Mouse (Mus musculus) olfactory bulb, adult 2 months (tissue): Measurements from ENCODE around the gene Zfp106. TPM values are rescaled to one million over a fixed set of nuclear protein-coding genes. Genes with fewer than 3 reads are reported as not detected.

Source experiments
- H3K27ac ChIP-seq: fragments of 200-500 bp; 2 replicates; pipeline ENCODE4 v1.5.1; 2012; ENCODE audit warnings: low read depth, low read length; ENCODE audit not compliant: insufficient read depth
- H3K4me1 ChIP-seq: fragments of 200-500 bp; 2 replicates; pipeline ENCODE4 v1.6.1; 2012; ENCODE audit warnings: low read length; ENCODE audit not compliant: control insufficient read depth, insufficient read depth
- H3K4me3 ChIP-seq: fragments of 200-500 bp; 2 replicates; pipeline ENCODE4 v1.5.1; 2012; ENCODE audit warnings: mild to moderate bottlenecking, low read depth, low read length, moderate library complexity; ENCODE audit not compliant: insufficient read depth
- CTCF ChIP-seq: fragments of 200-500 bp; IDR thresholded peaks from 2 replicates; pipeline ENCODE4 v1.5.1; 2012; ENCODE audit warnings: low read depth, mild to moderate bottlenecking, low read length, moderate library complexity; ENCODE audit not compliant: insufficient read depth
- POLR2A ChIP-seq: fragments of 200-500 bp; IDR thresholded peaks from 2 replicates; pipeline ENCODE4 v1.6.1; 2012; ENCODE audit warnings: mild to moderate bottlenecking, low read depth, low read length, moderate library complexity; ENCODE audit not compliant: insufficient read depth
- WGBS: fragments of 180-500 bp; shearing (Covaris S2); methylation state at CpG from one replicate; pipeline ENCODE4 v1.1.7; 2018; 5-methylcytosine and 5-hydroxymethylcytosine counted together
- polyA plus RNA-seq: library from polyadenylated mRNA; stranded (reverse); fragments of >200 nt; gene quantifications from 2 replicates; pipeline ENCODE4 v1.2.4, GENCODE M21; 2012; ENCODE audit warnings: low replicate concordance; ENCODE audit not compliant: missing spikeins, insufficient read depth, insufficient read length

The Zfp106 gene
- polyA plus RNA-seq, 1 experiment, result 420 TPM

DNA sequence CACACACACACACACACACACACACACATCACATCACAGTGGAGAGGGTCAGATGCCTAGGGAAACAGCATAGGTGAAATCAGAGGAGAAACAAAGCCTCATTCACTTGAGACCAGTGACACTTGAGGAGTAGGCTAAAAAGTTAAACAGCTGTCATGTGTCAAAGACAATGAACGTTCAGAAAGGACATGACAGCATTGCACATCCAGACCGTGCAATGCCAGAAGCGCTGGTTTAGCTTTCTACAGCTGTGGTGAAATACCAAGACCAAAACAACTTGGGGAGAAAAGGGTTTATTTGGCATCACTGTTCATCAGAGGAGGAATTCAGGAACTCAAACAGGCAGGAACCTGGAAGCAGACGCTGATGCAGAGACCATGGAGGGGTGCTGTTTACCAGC, 70.4 kb downstream of the Zfp106 start:
- Histone ChIP-seq H3K27ac (no peak overlapping the region), H3K4me1 (no peaks in the 10 kb centered on the region), H3K4me3 (no peak overlapping the region)
- 66% methylated on average over 4 of the region's 4 CpGs for WGBS
- no peak for TF ChIP-seq CTCF
- no peak for TF ChIP-seq POLR2A

GRCm38 (mm10) chr2:120484241-120484640, 79.4 kb downstream of the Zfp106 start:
- WGBS, result 89% methylated on average over 3 of the region's 3 CpGs
- Histone ChIP-seq H3K4me1 (peaks cover 4% of the 10 kb centered on the region; the same call in 1 of the 2 replicates), H3K27ac (no peak overlapping the region), H3K4me3 (no peak overlapping the region)
- TF ChIP-seq CTCF (no peak), POLR2A (no peak)

- Histone ChIP-seq H3K4me1 (peaks cover 4% of the 10 kb centered on the region; the same call in 1 of the 2 replicates), H3K4me3 (no peak overlapping the region), H3K27ac (no peak overlapping the region)
- 47% methylated on average over 8 of the region's 8 CpGs for WGBS
- TF ChIP-seq CTCF (no peak), POLR2A (no peak)
Measured at GRCm38 (mm10) chr2:120482506-120483389, 80.9 kb downstream of the Zfp106 start.

DNA sequence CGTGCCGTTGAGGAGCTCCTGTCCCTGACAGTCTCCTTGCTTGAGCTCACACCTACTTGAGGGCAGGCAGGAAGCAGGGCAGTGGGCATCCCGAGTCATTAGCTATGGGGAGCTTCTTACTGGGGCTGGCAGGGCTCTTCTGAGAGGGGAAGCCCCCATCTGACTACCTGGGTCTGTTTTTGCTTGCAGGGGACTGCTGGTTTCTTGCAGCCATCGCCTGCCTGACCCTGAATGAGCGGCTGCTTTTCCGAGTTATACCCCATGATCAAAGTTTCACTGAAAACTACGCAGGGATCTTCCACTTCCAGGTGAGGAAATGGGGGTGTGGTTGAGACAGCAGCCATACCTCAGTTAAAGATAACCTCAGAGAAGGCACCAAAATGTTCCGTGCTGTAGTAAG, 81.7 kb downstream of the Zfp106 start:
- 80% methylated on average over 8 of the region's 8 CpGs for whole genome bisulfite sequencing
- Histone ChIP-seq H3K4me1 (peaks cover 6% of the 10 kb centered on the region; the same call in 1 of the 2 replicates), H3K27ac (no peak overlapping the region), H3K4me3 (no peak overlapping the region)
- TF ChIP-seq POLR2A (no peak), CTCF (no peak)

DNA sequence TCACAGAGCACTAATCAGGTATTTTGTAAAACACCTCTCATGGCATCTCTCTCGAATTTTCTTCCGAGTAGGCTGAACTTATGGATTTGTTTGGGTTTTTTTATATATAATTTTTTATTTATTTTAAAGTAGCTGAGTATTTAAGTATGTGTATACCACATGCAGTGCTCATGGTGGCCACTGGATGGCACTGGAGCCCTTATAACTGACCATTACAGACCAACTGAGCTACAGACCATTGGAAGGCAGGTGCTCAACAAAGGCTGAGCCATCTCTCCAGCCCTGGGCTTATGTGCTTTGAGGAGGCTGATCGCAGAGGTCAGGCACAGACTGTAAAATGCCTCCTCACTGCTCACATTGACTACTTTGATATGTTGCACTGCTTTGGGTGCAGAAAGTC, 85.0 kb downstream of the Zfp106 start:
- no peak overlapping the region for H3K4me3 ChIP-seq
- TF ChIP-seq POLR2A, result no peak
- no peak for TF ChIP-seq CTCF
- peaks cover 6% of the 10 kb centered on the region; the same call in 1 of the 2 replicates for H3K4me1 ChIP-seq
- no peak overlapping the region for H3K27ac ChIP-seq
- WGBS, result 63% methylated on average over 3 of the region's 3 CpGs

GRCm38 (mm10) chr2:120476277-120477087, 87.2 kb downstream of the Zfp106 start:
- H3K27ac ChIP-seq, result no peak overlapping the region
- H3K4me3 ChIP-seq, result no peak overlapping the region
- 52% methylated on average over 13 of the region's 13 CpGs for WGBS
- TF ChIP-seq CTCF, result no peak
- TF ChIP-seq POLR2A, result no peak
- H3K4me1 ChIP-seq, result 0 out of 2 replicates have a peak, but pooled peaks cover 2% of the 10 kb centered on the region

- Histone ChIP-seq H3K4me3 (no peak overlapping the region), H3K27ac (no peak overlapping the region), H3K4me1 (no peaks in the 10 kb centered on the region)
- no peak for TF ChIP-seq CTCF
- no peak for TF ChIP-seq POLR2A
- 43% methylated on average over 4 of the region's 4 CpGs for WGBS
Measured at GRCm38 (mm10) chr2:120470856-120471255, 92.8 kb downstream of the Zfp106 start.

GRCm38 (mm10) chr2:120469715-120470114, 93.9 kb downstream of the Zfp106 start:
- no peak overlapping the region for H3K4me3 ChIP-seq
- WGBS, result 91% methylated on average over 10 of the region's 10 CpGs
- TF ChIP-seq POLR2A (no peak), CTCF (no peak)
- no peak overlapping the region for H3K27ac ChIP-seq
- no peaks in the 10 kb centered on the region for H3K4me1 ChIP-seq

- 88% methylated on average over 3 of the region's 3 CpGs for WGBS
- Histone ChIP-seq H3K4me3 (no peak overlapping the region), H3K4me1 (no peaks in the 10 kb centered on the region), H3K27ac (no peak overlapping the region)
- TF ChIP-seq POLR2A (no peak), CTCF (no peak)
Measured at GRCm38 (mm10) chr2:120469220-120469619, 94.4 kb downstream of the Zfp106 start.
